Mouse (Mus musculus): Measurements from ENCODE around the gene Rnf11. TPM values are rescaled to one million over a fixed set of nuclear protein-coding genes. Genes with fewer than 3 reads are reported as not detected.

Rnf11 gene
- total and polyA plus RNA-seq, 3 experiments = 11.9 to 30.9 (median 13.7) TPM

GRCm38 (mm10) chr4:109439101-109439500 lies 45.4 kb downstream of the Rnf11 start:
- Histone ChIP-seq H3K79me2 (replicated peaks; ENCODE audit: control insufficient read depth, extremely low read depth, insufficient read depth, poor library complexity, severe bottlenecking) (no peaks in the 10 kb centered on the region), H3K9ac (ENCODE audit: insufficient read depth, low read depth) (no peak overlapping the region), H3K36me3 (replicated peaks in 1 of 2; ENCODE audit: control insufficient read depth in 1 of 2, insufficient read depth in 1 of 2, low read length in 1 of 2) (peaks cover 2 to 40% of the 10 kb centered on the region in 2 experiments), H3K4me1 (ENCODE audit: control insufficient read depth in 1 of 2, insufficient read depth in 2 of 2) (peaks cover 0 to 9% of the 10 kb centered on the region in 2 experiments; a peak in 1 of 4 replicates), H3K27me3 (replicated peaks) (no peaks in the 10 kb centered on the region), H3K27ac (ENCODE audit: insufficient read depth, low read depth) (no peak overlapping the region), H3K4me3 (replicated peaks in 1 of 3; ENCODE audit: low read depth in 2 of 3, low read length in 2 of 3, poor library complexity in 1 of 3) (no peak overlapping the region), H3K4me2 (ENCODE audit: insufficient read depth, low read depth, poor library complexity, severe bottlenecking) (no peak overlapping the region), H3K9me3 (replicated peaks; ENCODE audit: low read length) (no peaks in the 10 kb centered on the region)
- in situ Hi-C loops (cut with MboI; ENCODE audit: low pct_ligation_motif_present, low pct_unique_long_range_greater_than_20kb, low sequenced_read_pairs) (no loop called here), dilution Hi-C loops (cut with MboI; ENCODE audit: extremely low pct_ligation_motif_present, extremely low pct_unique_long_range_greater_than_20kb, low sequenced_read_pairs) (no loop called here)
- DNase-seq (ENCODE audit: extremely low read depth) = peak; percentile 16
- TF ChIP-seq CTCF (conservative IDR thresholded peaks at IDR 0.05 in 1 of 2, IDR thresholded peaks at IDR 0.05 in 1 of 2; ENCODE audit: low read depth in 2 of 2, low read length in 2 of 2) = peak in 1 of 2 experiments; percentile 32; a peak in 2 of 4 replicates
- no peak for TF ChIP-seq HCFC1 (IDR thresholded peaks at IDR 0.05; ENCODE audit: low read depth, low read length)

- no peaks in the 10 kb centered on the region for H3K9me3 ChIP-seq (replicated peaks; ENCODE audit: low read length)
- H3K9ac ChIP-seq (ENCODE audit: insufficient read depth, low read depth) = no peak overlapping the region
- in situ Hi-C loops (cut with MboI; ENCODE audit: low pct_ligation_motif_present, low pct_unique_long_range_greater_than_20kb, low sequenced_read_pairs) (no loop called here), dilution Hi-C loops (cut with MboI; ENCODE audit: extremely low pct_ligation_motif_present, extremely low pct_unique_long_range_greater_than_20kb, low sequenced_read_pairs) (no loop called here)
- peaks cover 0 to 9% of the 10 kb centered on the region in 2 experiments; a peak in 1 of 4 replicates for H3K4me1 ChIP-seq (ENCODE audit: control insufficient read depth in 1 of 2, insufficient read depth in 2 of 2)
- H3K36me3 ChIP-seq (replicated peaks in 1 of 2; ENCODE audit: control insufficient read depth in 1 of 2, insufficient read depth in 1 of 2, low read length in 1 of 2) = peaks cover 0 to 31% of the 10 kb centered on the region in 2 experiments
- no peak overlapping the region for H3K4me2 ChIP-seq (ENCODE audit: insufficient read depth, low read depth, poor library complexity, severe bottlenecking)
- no peaks in the 10 kb centered on the region for H3K27me3 ChIP-seq (replicated peaks)
- no peak overlapping the region for H3K27ac ChIP-seq (ENCODE audit: insufficient read depth, low read depth)
- TF ChIP-seq ELF1 (IDR thresholded peaks at IDR 0.05; ENCODE audit: low read depth, low read length) (no peak), KAT2A (IDR thresholded peaks at IDR 0.05; ENCODE audit: insufficient replicate concordance, low read length) (no peak), HCFC1 (IDR thresholded peaks at IDR 0.05; ENCODE audit: low read depth, low read length) (no peak), MYC (IDR thresholded peaks at IDR 0.05; ENCODE audit: low read depth, low read length) (no peak), EP300 (IDR thresholded peaks at IDR 0.05; ENCODE audit: low read length) (no peak), CTCF (conservative IDR thresholded peaks at IDR 0.05 in 1 of 2, IDR thresholded peaks at IDR 0.05 in 1 of 2; ENCODE audit: low read depth in 2 of 2, low read length in 2 of 2) (peak; percentile 80 to 95), SMC3 (IDR thresholded peaks at IDR 0.05; ENCODE audit: low read depth, low read length) (peak; percentile 70), RCOR1 (conservative IDR thresholded peaks at IDR 0.05; ENCODE audit: low read depth, low read length) (no peak), MAZ (IDR thresholded peaks at IDR 0.05; ENCODE audit: low read depth, low read length) (no peak), JUN (IDR thresholded peaks at IDR 0.05; ENCODE audit: insufficient read depth, low read depth, low read length) (no peak), RAD21 (IDR thresholded peaks at IDR 0.05; ENCODE audit: low read depth, low read length) (peak; percentile 67), JUND (conservative IDR thresholded peaks at IDR 0.05; ENCODE audit: low read depth, low read length) (no peak), PAX5 (IDR thresholded peaks at IDR 0.05; ENCODE audit: low read length) (no peak), CHD2 (IDR thresholded peaks at IDR 0.05; ENCODE audit: low read length) (no peak), NELFE (IDR thresholded peaks at IDR 0.05; ENCODE audit: low read depth, low read length) (no peak), MXI1 (IDR thresholded peaks at IDR 0.05; ENCODE audit: low read depth, low read length) (no peak), ZC3H11A (IDR thresholded peaks at IDR 0.05; ENCODE audit: low read depth, low read length) (no peak), POLR2A (IDR thresholded peaks at IDR 0.05; ENCODE audit: low read depth, low read length) (no peak), E2F4 (IDR thresholded peaks at IDR 0.05; ENCODE audit: insufficient replicate concordance, low read depth, low read length) (no peak), GABPA (IDR thresholded peaks at IDR 0.05; ENCODE audit: insufficient replicate concordance, low read depth, low read length) (no peak), SIN3A (IDR thresholded peaks at IDR 0.05; ENCODE audit: low read length) (no peak), ZNF384 (IDR thresholded peaks at IDR 0.05; ENCODE audit: low read depth, low read length) (no peak)
- no peaks in the 10 kb centered on the region for H3K79me2 ChIP-seq (replicated peaks; ENCODE audit: control insufficient read depth, extremely low read depth, insufficient read depth, poor library complexity, severe bottlenecking)
- no peak overlapping the region for H3K4me3 ChIP-seq (replicated peaks in 1 of 3; ENCODE audit: low read depth in 2 of 3, low read length in 2 of 3, poor library complexity in 1 of 3)
- DNase-seq (ENCODE audit: extremely low read depth) = peak; percentile 72
Observed at GRCm38 (mm10) chr4:109437913-109438878, 46.3 kb downstream of the Rnf11 start.

Measured in CH12.LX (cell line).